Mouse (Mus musculus): ENCODE measurements around the gene Schip1. TPM values are rescaled to one million over a fixed set of nuclear protein-coding genes. Genes with fewer than 3 reads are reported as not detected.
"Not testable (repeated sequence)": the region's sequence is repeated elsewhere in the genome, so short reads cannot be mapped to it uniquely, and the experiment has no call there.

Gene Schip1
- polyA plus RNA-seq, 1 experiment from 2014 or later: 71.8 TPM

DNA sequence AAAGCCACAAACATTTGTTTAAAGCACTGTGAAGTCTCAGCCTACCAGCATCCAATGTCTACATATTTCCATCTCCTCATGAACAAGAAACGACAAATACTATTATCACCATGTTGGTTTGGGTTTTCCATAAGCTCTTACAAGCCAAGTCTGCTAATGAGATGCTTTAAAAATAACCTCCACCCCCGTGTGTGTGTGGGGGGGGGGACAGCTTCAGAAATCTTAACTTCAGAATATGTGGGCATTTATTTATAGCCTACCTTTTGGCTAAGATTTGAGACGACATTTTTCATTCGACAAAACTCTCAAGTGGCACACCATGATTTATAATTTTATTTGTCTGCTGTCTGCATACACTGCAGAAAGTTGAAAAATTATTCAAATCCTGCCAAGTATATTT lies 12.8 kb downstream of the Schip1 start:
- Histone ChIP-seq H3K4me1 (replicated peaks; ENCODE audit: insufficient read depth, low read length) (no peaks in the 10 kb centered on the region), H3K27ac (no peak overlapping the region), H3K9me3 (replicated peaks; ENCODE audit: low read length) (no peaks in the 10 kb centered on the region), H3K9ac (ENCODE audit: low read depth, low read length) (no peak overlapping the region), H3K4me2 (ENCODE audit: low read length) (no peak overlapping the region), H3K4me3 (replicated peaks; ENCODE audit: low read depth, low read length) (no peak overlapping the region), H3K36me3 (ENCODE audit: insufficient read depth, low read length) (no peaks in the 10 kb centered on the region), H3K27me3 (ENCODE audit: insufficient read depth, low read length) (no peaks in the 10 kb centered on the region)
- WGBS: 57% methylated on average over 4 of the region's 4 CpGs
- ATAC-seq (replicated peaks; ENCODE audit: low FRiP score, low read depth): no peak
- TF ChIP-seq CTCF (IDR thresholded peaks at IDR 0.05; ENCODE audit: low read depth): no peak
- no peak for DNase-seq (ENCODE audit: low spot score)

DNA sequence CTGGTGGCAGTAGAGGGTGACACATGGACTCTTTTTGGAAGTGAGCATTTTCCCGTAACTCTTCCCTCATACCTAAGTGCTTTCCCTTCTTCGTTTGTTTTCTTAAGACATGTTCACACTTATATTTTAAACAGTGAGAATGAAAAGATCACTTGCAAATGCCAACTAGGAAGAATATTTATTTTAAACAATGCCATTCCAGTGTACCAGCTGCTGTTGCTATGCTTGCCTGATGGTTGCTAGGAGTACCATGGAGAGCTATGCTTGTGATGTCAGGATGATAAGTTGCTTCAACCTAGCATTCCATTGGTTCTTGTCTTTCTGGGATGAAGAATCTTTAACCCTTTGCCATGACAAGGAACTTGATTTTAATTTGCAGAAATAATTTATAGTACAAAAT lies 20.4 kb downstream of the Schip1 start:
- ATAC-seq (replicated peaks; ENCODE audit: low FRiP score, low read depth) (no peak), DNase-seq (ENCODE audit: low spot score) (no peak)
- Histone ChIP-seq H3K4me2 (ENCODE audit: low read length) (no peak overlapping the region), H3K9ac (ENCODE audit: low read depth, low read length) (no peak overlapping the region), H3K4me3 (replicated peaks; ENCODE audit: low read depth, low read length) (no peak overlapping the region), H3K27ac (no peak overlapping the region), H3K27me3 (ENCODE audit: insufficient read depth, low read length) (no peaks in the 10 kb centered on the region), H3K4me1 (replicated peaks; ENCODE audit: insufficient read depth, low read length) (no peaks in the 10 kb centered on the region), H3K9me3 (replicated peaks; ENCODE audit: low read length) (no peaks in the 10 kb centered on the region), H3K36me3 (ENCODE audit: insufficient read depth, low read length) (no peaks in the 10 kb centered on the region)
- 87% methylated on average over 2 of the region's 2 CpGs for WGBS
- no peak for TF ChIP-seq CTCF (IDR thresholded peaks at IDR 0.05; ENCODE audit: low read depth)

DNA sequence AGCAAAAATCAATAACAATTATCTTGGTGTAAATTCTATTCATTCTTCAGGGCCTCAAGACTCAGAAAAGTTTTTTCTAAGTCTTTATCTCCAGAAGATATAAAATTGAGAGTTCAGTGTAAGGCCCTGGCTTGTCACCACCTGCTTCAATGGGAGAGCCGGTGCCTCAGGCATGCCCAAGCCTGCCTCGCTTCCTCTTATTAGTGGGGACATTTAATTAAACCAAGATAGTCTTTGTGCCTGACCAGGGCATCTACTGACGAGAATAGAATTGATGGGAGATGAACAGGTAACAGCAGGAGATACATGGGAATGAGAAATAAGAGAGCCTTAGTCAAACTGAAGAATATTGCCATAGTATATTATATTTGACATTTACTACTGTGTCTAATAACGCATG lies 27.5 kb downstream of the Schip1 start:
- no peak overlapping the region for H3K27ac ChIP-seq
- no peak overlapping the region for H3K4me3 ChIP-seq (replicated peaks; ENCODE audit: low read depth, low read length)
- DNase-seq (ENCODE audit: low spot score) (no peak), ATAC-seq (replicated peaks; ENCODE audit: low FRiP score, low read depth) (no peak)
- WGBS: 73% methylated on average over 4 of the region's 4 CpGs
- H3K4me1 ChIP-seq (replicated peaks; ENCODE audit: insufficient read depth, low read length): no peaks in the 10 kb centered on the region
- no peaks in the 10 kb centered on the region for H3K36me3 ChIP-seq (ENCODE audit: insufficient read depth, low read length)
- H3K27me3 ChIP-seq (ENCODE audit: insufficient read depth, low read length): no peaks in the 10 kb centered on the region
- no peaks in the 10 kb centered on the region for H3K9me3 ChIP-seq (replicated peaks; ENCODE audit: low read length)
- H3K9ac ChIP-seq (ENCODE audit: low read depth, low read length): no peak overlapping the region
- TF ChIP-seq CTCF (IDR thresholded peaks at IDR 0.05; ENCODE audit: low read depth): no peak
- no peak overlapping the region for H3K4me2 ChIP-seq (ENCODE audit: low read length)

DNA sequence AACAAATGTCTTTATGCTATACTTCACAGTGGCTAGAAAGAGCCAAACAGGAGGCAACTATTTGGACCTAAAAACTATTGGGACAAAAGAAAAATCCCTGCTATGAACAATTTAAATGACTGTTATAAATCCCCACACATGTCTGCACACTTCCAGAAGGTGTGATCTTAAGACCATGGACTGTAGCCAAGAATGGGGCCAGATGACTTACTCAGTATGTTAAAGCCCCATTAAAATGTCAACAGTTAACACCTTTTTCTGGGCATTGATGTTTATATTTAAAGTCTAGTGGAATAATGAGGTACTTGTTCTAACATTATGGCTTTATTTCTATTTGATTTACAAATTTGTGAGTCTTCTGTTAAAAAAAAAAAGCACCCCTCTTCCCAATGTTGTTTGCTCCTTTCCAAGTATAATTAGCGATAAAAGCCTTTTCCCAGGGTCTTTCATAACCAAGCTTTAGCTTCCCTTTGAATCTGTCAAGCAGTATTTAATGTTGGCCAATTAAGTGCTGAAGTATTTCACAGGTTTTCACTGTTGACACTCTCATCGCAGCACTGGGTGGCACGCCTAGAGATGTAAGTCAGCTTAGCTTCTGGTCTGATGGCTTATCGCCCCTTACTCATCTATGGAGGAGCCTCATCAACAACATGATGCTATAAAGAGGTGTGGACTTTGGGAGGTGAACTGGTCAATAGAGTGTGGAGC lies 32.3 kb downstream of the Schip1 start:
- Histone ChIP-seq H3K4me3 (replicated peaks; ENCODE audit: low read depth, low read length) (no peak overlapping the region), H3K27ac (no peak overlapping the region), H3K27me3 (ENCODE audit: insufficient read depth, low read length) (no peaks in the 10 kb centered on the region), H3K36me3 (ENCODE audit: insufficient read depth, low read length) (no peaks in the 10 kb centered on the region), H3K4me1 (replicated peaks; ENCODE audit: insufficient read depth, low read length) (no peaks in the 10 kb centered on the region), H3K9ac (ENCODE audit: low read depth, low read length) (no peak overlapping the region), H3K4me2 (ENCODE audit: low read length) (no peak overlapping the region), H3K9me3 (replicated peaks; ENCODE audit: low read length) (no peaks in the 10 kb centered on the region)
- TF ChIP-seq CTCF (IDR thresholded peaks at IDR 0.05; ENCODE audit: low read depth): no peak
- DNase-seq (ENCODE audit: low spot score) (no peak), ATAC-seq (replicated peaks; ENCODE audit: low FRiP score, low read depth) (no peak)
- WGBS: 37% methylated on average over 4 of the region's 4 CpGs

DNA sequence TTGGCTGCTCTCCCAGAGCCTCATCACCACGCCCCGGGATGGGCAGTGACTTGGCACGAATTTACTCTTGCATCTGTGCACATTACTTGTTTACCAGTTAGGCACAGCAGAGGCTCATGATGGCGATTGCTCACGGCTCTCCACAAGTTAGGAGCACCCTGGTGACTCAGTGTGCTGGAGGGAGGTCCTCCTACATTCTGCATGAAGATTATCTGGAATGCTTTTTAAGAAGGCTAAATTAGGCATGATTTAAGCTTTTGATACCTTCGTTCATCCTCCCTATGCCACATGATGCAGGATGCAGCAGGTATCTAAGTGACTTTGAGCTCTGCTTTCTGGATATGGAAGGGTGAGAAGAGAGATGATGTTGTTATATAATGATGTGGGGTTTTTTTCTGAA lies 35.0 kb downstream of the Schip1 start:
- not testable (repeated sequence) for ATAC-seq (replicated peaks; ENCODE audit: low FRiP score, low read depth); H3K4me3 ChIP-seq (replicated peaks; ENCODE audit: low read depth, low read length); H3K27ac ChIP-seq; H3K27me3 ChIP-seq (ENCODE audit: insufficient read depth, low read length); H3K9ac ChIP-seq (ENCODE audit: low read depth, low read length); H3K4me2 ChIP-seq (ENCODE audit: low read length); H3K36me3 ChIP-seq (ENCODE audit: insufficient read depth, low read length); H3K9me3 ChIP-seq (replicated peaks; ENCODE audit: low read length); H3K4me1 ChIP-seq (replicated peaks; ENCODE audit: insufficient read depth, low read length); DNase-seq (ENCODE audit: low spot score)
- 88% methylated on average over 3 of the region's 6 CpGs for WGBS

DNA sequence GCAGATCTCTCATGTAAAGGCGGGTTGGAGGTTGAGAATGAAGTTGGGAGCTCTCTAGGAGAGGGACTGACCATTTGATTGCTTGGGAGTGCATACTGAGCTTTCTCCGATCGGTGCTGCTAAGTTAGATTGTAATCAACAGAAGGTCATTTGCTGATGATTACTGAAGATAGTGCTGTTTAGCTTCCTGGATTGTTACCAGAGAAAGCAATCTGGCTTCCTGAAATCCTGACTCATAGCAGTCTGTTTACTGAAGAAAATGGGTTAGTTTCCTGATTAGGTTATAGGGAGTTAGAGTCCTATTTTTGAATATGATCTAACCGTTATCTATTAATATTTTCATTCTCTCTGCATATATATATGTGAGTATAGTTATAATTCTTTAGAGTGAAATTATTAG lies 36.7 kb downstream of the Schip1 start:
- Histone ChIP-seq H3K4me1 (replicated peaks; ENCODE audit: insufficient read depth, low read length) (no peaks in the 10 kb centered on the region), H3K4me2 (ENCODE audit: low read length) (no peak overlapping the region), H3K27me3 (ENCODE audit: insufficient read depth, low read length) (no peaks in the 10 kb centered on the region), H3K27ac (no peak overlapping the region), H3K9ac (ENCODE audit: low read depth, low read length) (no peak overlapping the region), H3K9me3 (replicated peaks; ENCODE audit: low read length) (no peaks in the 10 kb centered on the region), H3K36me3 (ENCODE audit: insufficient read depth, low read length) (no peaks in the 10 kb centered on the region), H3K4me3 (replicated peaks; ENCODE audit: low read depth, low read length) (no peak overlapping the region)
- no peak for ATAC-seq (replicated peaks; ENCODE audit: low FRiP score, low read depth)
- no peak for TF ChIP-seq CTCF (IDR thresholded peaks at IDR 0.05; ENCODE audit: low read depth)
- WGBS: 62% methylated on average over 4 of the region's 4 CpGs
- DNase-seq (ENCODE audit: low spot score): no peak
